Mouse (Mus musculus) bone marrow, adult 2 months (tissue): ENCODE measurements around the gene Arhgap45.

ENCODE experiments used
- CTCF ChIP-seq: fragments of 200-500 bp; IDR thresholded peaks from 2 replicates; pipeline ENCODE4 v1.5.1; 2011; ENCODE audit warnings: low read length, control low read depth; ENCODE audit not compliant: control insufficient read depth, insufficient read depth
- POLR2A ChIP-seq: fragments of 200-500 bp; IDR thresholded peaks from 2 replicates; pipeline ENCODE4 v1.6.1; 2011; ENCODE audit warnings: low read depth, mild to moderate bottlenecking, control low read depth, low read length, borderline replicate concordance; ENCODE audit not compliant: control insufficient read depth

- no peak for TF ChIP-seq CTCF
- TF ChIP-seq POLR2A, result no peak
Observed at GRCm38 (mm10) chr10:80063104-80063503, 46.7 kb downstream of the Arhgap45 start.
